In genomic region chr12:77596676-77597075, GRCm38 (mm10) we compare ENCODE assay signal across 19 mouse cellular contexts.
DNase-seq lines count a peak whose midpoint lies in the region; ATAC-seq and TF ChIP-seq lines count a peak whose summit lies in the region.
"Had no signal": no experiment of that assay in that cellular context is flagged by ENCODE, and none has a peak within 500 bp of the region (broad histone marks: within the 10 kb centered on the region; RNA-seq: fewer than 3 reads in every experiment).

No protein-coding gene starts in this region.

- 38% methylated on average over 3 of the region's 3 CpGs for WGBS in heart, embryonic 11.5 days (ENCODE audit: insufficient replicate concordance)
- 60% methylated on average over 3 of the region's 3 CpGs for WGBS in hindbrain, embryonic 13.5 days

- H3K4me3 ChIP-seq in gastrocnemius, adult 2 months: no peak overlapping the region
- H3K4me3 ChIP-seq in heart, embryonic 11.5 days (ENCODE audit: low read depth, low read length): no peak overlapping the region
- H3K4me3 ChIP-seq in hindbrain, embryonic 13.5 days: no peak overlapping the region
- H3K4me3 ChIP-seq: embryonic facial prominence, embryonic 13.5 days; left cerebral cortex, adult 2 months; limb, embryonic 10.5 days; myocyte had no signal

- H3K27me3 ChIP-seq in heart, embryonic 11.5 days (ENCODE audit: control insufficient read depth, insufficient read depth, low read length): no peaks in the 10 kb centered on the region
- H3K27me3 ChIP-seq in hindbrain, embryonic 13.5 days: no peaks in the 10 kb centered on the region
- H3K27me3 ChIP-seq: embryonic facial prominence, embryonic 13.5 days had no signal

- no peak overlapping the region for H3K9ac ChIP-seq in heart, embryonic 11.5 days (ENCODE audit: low read depth, low read length)
- H3K9ac ChIP-seq in hindbrain, embryonic 13.5 days: no peak overlapping the region
- H3K9ac ChIP-seq: embryonic facial prominence, embryonic 13.5 days had no signal

- TF ChIP-seq CTCF in gastrocnemius, adult 2 months (IDR thresholded peaks at IDR 0.05): no peak

- H3K36me3 ChIP-seq in heart, embryonic 11.5 days (ENCODE audit: control insufficient read depth, insufficient read depth, low read length): no peaks in the 10 kb centered on the region
- H3K36me3 ChIP-seq in hindbrain, embryonic 13.5 days: no peaks in the 10 kb centered on the region
- H3K36me3 ChIP-seq: embryonic facial prominence, embryonic 13.5 days; limb, embryonic 10.5 days had no signal

- no peak overlapping the region for H3K4me2 ChIP-seq in heart, embryonic 11.5 days
- H3K4me2 ChIP-seq in hindbrain, embryonic 13.5 days: no peak overlapping the region
- H3K4me2 ChIP-seq: embryonic facial prominence, embryonic 13.5 days; liver, embryonic 11.5 days had no signal

- H3K4me1 ChIP-seq in heart, embryonic 11.5 days (ENCODE audit: control insufficient read depth, insufficient read depth, low read length): peaks cover 23% of the 10 kb centered on the region
- H3K4me1 ChIP-seq in hindbrain, embryonic 13.5 days (replicated peaks): peaks cover 18% of the 10 kb centered on the region

- ATAC-seq in heart, embryonic 11.5 days (replicated peaks; ENCODE audit: insufficient number of reproducible peaks, low FRiP score, low TSS enrichment): no peak
- no peak for ATAC-seq in megakaryocyte progenitor cell, adult 5-6 weeks (replicated peaks; ENCODE audit: poor library complexity)
- no peak for ATAC-seq in hindbrain, embryonic 13.5 days (ENCODE audit: low FRiP score)

- H3K9me3 ChIP-seq in heart, embryonic 11.5 days (replicated peaks; ENCODE audit: control insufficient read depth, low read length): no peaks in the 10 kb centered on the region
- no peaks in the 10 kb centered on the region for H3K9me3 ChIP-seq in hindbrain, embryonic 13.5 days
- H3K9me3 ChIP-seq: embryonic facial prominence, embryonic 13.5 days; limb, embryonic 10.5 days had no signal

- DNase-seq in gastrocnemius, adult 2 months: peak; percentile 40
- no peak for DNase-seq in gastrocnemius, postnatal 4 days (ENCODE audit: low spot score in 2 of 2)
- peak; percentile 75 for DNase-seq in cerebellum, adult 9-11 months
- peak; percentile 50 for DNase-seq in heart, postnatal 4 days
- DNase-seq: adrenal gland, adult 8-10 months; lung, adult 2 months; midbrain, embryonic 14.5 days; retina, postnatal 1 day; right cerebral cortex, postnatal 4 days; thymus, postnatal 25 days had no signal

- H3K27ac ChIP-seq in gastrocnemius, adult 2 months: peak overlapping the region; percentile 53; the same call in 1 of the 2 replicates
- H3K27ac ChIP-seq in heart, embryonic 11.5 days (ENCODE audit: low read depth, low read length): peak overlapping the region; percentile 85; the same call in 1 of the 2 replicates
- H3K27ac ChIP-seq in hindbrain, embryonic 13.5 days: no peak overlapping the region
- H3K27ac ChIP-seq: embryonic facial prominence, embryonic 13.5 days; left cerebral cortex, adult 2 months; macrophage had no signal

- intact Hi-C loops in gastrocnemius, adult 2 months (cut with DNase I): no loop called here

Comparison
In these comparisons a context has a peak if more than half of its experiments do, and no peak if none do; other contexts are left out.
1. DNase-seq: peak in gastrocnemius, adult 2 months (single experiment), cerebellum, adult 9-11 months (single experiment) and heart, postnatal 4 days (single experiment); none in gastrocnemius, postnatal 4 days (0 of 2).